Mouse (Mus musculus): ENCODE measurements around the gene Slc10a6. TPM values are rescaled to one million over a fixed set of nuclear protein-coding genes. Genes with fewer than 3 reads are reported as not detected.
A peak's percentile ranks its signal among the peaks of the same experiment; 100 is the strongest.

Gene Slc10a6
- 1 to 10 TPM; 4.8 to 4.9 TPM for total RNA-seq (2021)

GRCm38 (mm10) chr5:103629111-103629764 lies at the start of gene Slc10a6:
Gene Slc10a6 (minus strand): TSS chr5:103629403.
- intact Hi-C loops (cut with DNase I) = no loop called here
- peak; percentile 91 for DNase-seq (ENCODE audit: low spot score)

- intact Hi-C loops (cut with DNase I) = no loop called here
- DNase-seq (ENCODE audit: low spot score) = no peak
Measured at GRCm38 (mm10) chr5:103678974-103679373, 49.8 kb upstream of the Slc10a6 start.

GRCm38 (mm10) chr5:103677894-103678293 lies 48.7 kb upstream of the Slc10a6 start:
- no peak for DNase-seq (ENCODE audit: low spot score)
- intact Hi-C loops (cut with DNase I) = no loop called here

GRCm38 (mm10) chr5:103676289-103676881 lies 47.2 kb upstream of the Slc10a6 start:
- intact Hi-C loops (cut with DNase I) = no loop called here
- DNase-seq (ENCODE audit: low spot score) = no peak

- no peak for DNase-seq (ENCODE audit: low spot score)
- intact Hi-C loops (cut with DNase I) = no loop called here
Measured at GRCm38 (mm10) chr5:103674482-103674881, 45.3 kb upstream of the Slc10a6 start.

- intact Hi-C loops (cut with DNase I) = no loop called here
- no peak for DNase-seq (ENCODE audit: low spot score)
Measured at GRCm38 (mm10) chr5:103673611-103674010, 44.4 kb upstream of the Slc10a6 start.

GRCm38 (mm10) chr5:103671858-103672257 lies 42.7 kb upstream of the Slc10a6 start:
- no peak for DNase-seq (ENCODE audit: low spot score)
- intact Hi-C loops (cut with DNase I) = no loop called here

GRCm38 (mm10) chr5:103665876-103666275 lies 36.7 kb upstream of the Slc10a6 start:
- DNase-seq (ENCODE audit: low spot score) = no peak

GRCm38 (mm10) chr5:103664932-103665331 lies 35.7 kb upstream of the Slc10a6 start:
- intact Hi-C loops (cut with DNase I) = no loop called here
- no peak for DNase-seq (ENCODE audit: low spot score)

More at GRCm38 (mm10) chr5:103665876-103666275, 36.7 kb upstream of the Slc10a6 start:
- intact Hi-C loops (cut with DNase I) = no loop called here

- intact Hi-C loops (cut with DNase I) = loop anchor here (1.0 to 5.0 kb wide), 3 partner anchors 47 to 304 kb away; no protein-coding TSS in a partner anchor
- DNase-seq (ENCODE audit: low spot score) = no peak
Measured at GRCm38 (mm10) chr5:103659571-103659970, 30.4 kb upstream of the Slc10a6 start.

- intact Hi-C loops (cut with DNase I) = loop anchor here (1.0 to 5.0 kb wide), 3 partner anchors 47 to 304 kb away; no protein-coding TSS in a partner anchor
- DNase-seq (ENCODE audit: low spot score) = no peak
Measured at GRCm38 (mm10) chr5:103658921-103659320, 29.7 kb upstream of the Slc10a6 start.

- DNase-seq (ENCODE audit: low spot score) = peak; percentile 43
- intact Hi-C loops (cut with DNase I) = loop anchor here (5.0 kb wide), 2 partner anchors 43 to 58 kb away; no protein-coding TSS in a partner anchor
Measured at GRCm38 (mm10) chr5:103655346-103656118, 26.3 kb upstream of the Slc10a6 start, which contains the start of gene 1700016H13Rik. Gene 1700016H13Rik (minus strand): TSS chr5:103656010.

GRCm38 (mm10) chr5:103654780-103655179 lies 25.6 kb upstream of the Slc10a6 start:
- intact Hi-C loops (cut with DNase I) = loop anchor here (5.0 kb wide), 2 partner anchors 42 to 57 kb away; no protein-coding TSS in a partner anchor
- no peak for DNase-seq (ENCODE audit: low spot score)

GRCm38 (mm10) chr5:103654225-103654624 lies 25.0 kb upstream of the Slc10a6 start:
- no peak for DNase-seq (ENCODE audit: low spot score)

GRCm38 (mm10) chr5:103647320-103647719 lies 18.1 kb upstream of the Slc10a6 start:
- DNase-seq (ENCODE audit: low spot score) = no peak
- intact Hi-C loops (cut with DNase I) = no loop called here

More at GRCm38 (mm10) chr5:103654225-103654624, 25.0 kb upstream of the Slc10a6 start:
- intact Hi-C loops (cut with DNase I) = no loop called here

GRCm38 (mm10) chr5:103644167-103644566 lies 15.0 kb upstream of the Slc10a6 start:
- no peak for DNase-seq (ENCODE audit: low spot score)
- intact Hi-C loops (cut with DNase I) = no loop called here

GRCm38 (mm10) chr5:103637162-103637561 lies 8.0 kb upstream of the Slc10a6 start:
- intact Hi-C loops (cut with DNase I) = no loop called here
- no peak for DNase-seq (ENCODE audit: low spot score)

GRCm38 (mm10) chr5:103629854-103630580 lies 814 bp upstream of the Slc10a6 start:
- intact Hi-C loops (cut with DNase I) = no loop called here
- no peak for DNase-seq (ENCODE audit: low spot score)

GRCm38 (mm10) chr5:103628499-103628898 lies 704 bp downstream of the Slc10a6 start:
- DNase-seq (ENCODE audit: low spot score) = no peak
- intact Hi-C loops (cut with DNase I) = no loop called here

GRCm38 (mm10) chr5:103624831-103625230 lies 4.4 kb downstream of the Slc10a6 start:
- intact Hi-C loops (cut with DNase I) = no loop called here
- no peak for DNase-seq (ENCODE audit: low spot score)

All from heart, postnatal 25 days (tissue).